Mouse (Mus musculus): ENCODE results near the gene Ofd1. TPM values are rescaled to one million over a fixed set of nuclear protein-coding genes. Genes with fewer than 3 reads are reported as not detected.
A peak's percentile ranks its signal among the peaks of the same experiment; 100 is the strongest.

The Ofd1 gene
- polyA plus RNA-seq, 1 experiment from 2014 or later: 9.5 TPM

DNA sequence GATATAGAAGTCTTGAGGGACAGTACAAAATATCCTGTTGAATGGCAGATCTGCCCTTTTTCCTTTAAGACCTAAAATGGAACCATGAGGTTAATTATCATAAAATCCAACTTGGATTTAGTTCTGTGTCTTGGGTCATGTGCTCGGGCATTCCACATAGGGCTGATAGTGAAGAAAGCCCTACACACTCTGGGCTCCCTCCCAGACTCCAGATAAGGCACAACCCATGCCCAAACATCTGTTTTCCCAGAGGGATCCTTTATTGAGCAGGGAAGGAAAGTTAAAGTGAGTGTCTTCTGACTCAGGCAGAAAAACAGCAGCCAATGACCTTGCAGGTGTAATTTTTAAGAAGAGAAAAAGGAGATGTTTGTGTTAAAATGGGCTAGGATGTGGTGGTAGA is 85.6 kb downstream of the Ofd1 start:
- Histone ChIP-seq H3K27ac (no peak overlapping the region), H3K4me1 (no peaks in the 10 kb centered on the region; the same call in 1 of the 2 replicates), H3K27me3 (replicated peaks) (no peaks in the 10 kb centered on the region), H3K9ac (no peak overlapping the region), H3K4me3 (no peak overlapping the region), H3K9me3 (no peaks in the 10 kb centered on the region), H3K4me2 (replicated peaks) (no peak overlapping the region), H3K36me3 (no peaks in the 10 kb centered on the region; the same call in 1 of the 2 replicates)
- ATAC-seq (ENCODE audit: low FRiP score, low read depth): no peak
- 84% methylated on average over 1 of the region's 1 CpGs for WGBS

GRCm38 (mm10) chrX:166353412-166353811 is 87.1 kb downstream of the Ofd1 start:
- 79% methylated on average over 2 of the region's 2 CpGs for WGBS
- ATAC-seq (ENCODE audit: low FRiP score, low read depth): no peak
- Histone ChIP-seq H3K4me1 (no peaks in the 10 kb centered on the region; the same call in 1 of the 2 replicates), H3K27ac (no peak overlapping the region), H3K36me3 (no peaks in the 10 kb centered on the region), H3K4me2 (replicated peaks) (no peak overlapping the region), H3K9ac (no peak overlapping the region), H3K4me3 (no peak overlapping the region), H3K27me3 (replicated peaks) (no peaks in the 10 kb centered on the region), H3K9me3 (no peaks in the 10 kb centered on the region)

DNA sequence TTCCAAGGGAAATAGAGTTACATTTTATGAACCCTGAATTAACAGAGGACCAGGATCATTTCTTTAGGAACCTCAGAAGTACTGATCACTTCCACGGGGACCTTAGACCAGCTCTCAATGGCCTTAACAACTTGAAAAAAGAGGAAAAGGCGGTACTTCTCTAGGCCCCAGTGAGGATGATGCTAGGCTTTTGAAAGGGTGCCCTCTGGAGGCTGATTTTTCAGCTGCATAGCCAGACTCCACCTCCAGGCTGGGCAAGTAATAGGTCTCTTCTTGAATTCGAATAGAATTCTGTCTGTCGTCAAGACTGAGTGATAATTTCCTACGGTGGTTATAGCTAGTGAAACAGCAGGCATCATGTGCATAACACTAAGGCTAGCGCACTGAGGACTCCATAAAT is 88.7 kb downstream of the Ofd1 start:
- H3K4me1 ChIP-seq: no peaks in the 10 kb centered on the region; the same call in 1 of the 2 replicates
- H3K27ac ChIP-seq: no peak overlapping the region
- no peaks in the 10 kb centered on the region for H3K27me3 ChIP-seq (replicated peaks)
- H3K36me3 ChIP-seq: no peaks in the 10 kb centered on the region
- no peak overlapping the region for H3K4me2 ChIP-seq (replicated peaks)
- ATAC-seq (ENCODE audit: low FRiP score, low read depth): no peak
- H3K4me3 ChIP-seq: no peak overlapping the region
- 15% methylated on average over 6 of the region's 6 CpGs for WGBS
- H3K9ac ChIP-seq: no peak overlapping the region
- no peaks in the 10 kb centered on the region for H3K9me3 ChIP-seq

GRCm38 (mm10) chrX:166348634-166349033 is 91.9 kb downstream of the Ofd1 start:
- WGBS: 67% methylated on average over 4 of the region's 4 CpGs
- H3K4me3 ChIP-seq: no peak overlapping the region
- no peak overlapping the region for H3K9ac ChIP-seq
- ATAC-seq (ENCODE audit: low FRiP score, low read depth): no peak
- H3K27ac ChIP-seq: no peak overlapping the region
- H3K4me2 ChIP-seq (replicated peaks): peak overlapping the region; percentile 57
- no peaks in the 10 kb centered on the region for H3K9me3 ChIP-seq
- no peaks in the 10 kb centered on the region for H3K27me3 ChIP-seq (replicated peaks)
- no peaks in the 10 kb centered on the region; the same call in 1 of the 2 replicates for H3K4me1 ChIP-seq
- H3K36me3 ChIP-seq: no peaks in the 10 kb centered on the region

DNA sequence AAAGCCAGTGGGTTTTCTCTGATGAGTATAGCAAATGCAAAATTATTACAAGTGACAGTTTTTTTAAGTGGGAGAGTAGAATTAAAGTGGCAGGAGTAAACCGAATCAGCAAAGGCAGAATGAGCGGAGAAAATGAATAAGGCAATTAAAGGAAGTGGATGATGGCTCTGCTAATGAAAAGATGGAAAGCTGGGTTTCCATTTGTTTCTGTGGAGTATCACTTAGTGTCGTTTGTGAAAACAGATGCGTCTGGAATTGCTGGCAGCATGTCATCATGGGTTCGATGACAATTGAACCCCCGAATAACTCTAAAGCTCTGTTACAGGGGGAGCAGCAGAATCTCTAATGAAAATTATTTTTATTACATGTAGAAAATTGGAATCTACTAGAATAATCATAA is 92.4 kb downstream of the Ofd1 start:
- no peak for ATAC-seq (ENCODE audit: low FRiP score, low read depth)
- Histone ChIP-seq H3K9me3 (no peaks in the 10 kb centered on the region), H3K9ac (no peak overlapping the region), H3K27ac (no peak overlapping the region), H3K4me1 (no peaks in the 10 kb centered on the region; the same call in 1 of the 2 replicates), H3K36me3 (no peaks in the 10 kb centered on the region), H3K4me3 (peak overlapping the region; percentile 24; the same call in 1 of the 2 replicates), H3K4me2 (replicated peaks) (peak overlapping the region; percentile 57), H3K27me3 (replicated peaks) (no peaks in the 10 kb centered on the region)
- 60% methylated on average over 6 of the region's 6 CpGs for WGBS

- ATAC-seq (ENCODE audit: low FRiP score, low read depth): peak; percentile 95
- H3K4me2 ChIP-seq (replicated peaks): peak overlapping the region; percentile 57
- H3K9me3 ChIP-seq: no peaks in the 10 kb centered on the region
- no peaks in the 10 kb centered on the region for H3K36me3 ChIP-seq
- no peaks in the 10 kb centered on the region for H3K4me1 ChIP-seq
- peak overlapping the region; percentile 35 for H3K4me3 ChIP-seq
- peak overlapping the region; percentile 54 for H3K9ac ChIP-seq
- H3K27ac ChIP-seq: peak overlapping the region; percentile 81
- 19% methylated on average over 10 of the region's 10 CpGs for WGBS
- H3K27me3 ChIP-seq (replicated peaks): no peaks in the 10 kb centered on the region
Observed at GRCm38 (mm10) chrX:166344228-166345015, 96.1 kb downstream of the Ofd1 start.

GRCm38 (mm10) chrX:166341795-166342194 is 98.7 kb downstream of the Ofd1 start:
- Histone ChIP-seq H3K36me3 (no peaks in the 10 kb centered on the region), H3K9ac (no peak overlapping the region), H3K4me1 (no peaks in the 10 kb centered on the region), H3K27me3 (replicated peaks) (no peaks in the 10 kb centered on the region), H3K27ac (no peak overlapping the region), H3K9me3 (no peaks in the 10 kb centered on the region), H3K4me2 (replicated peaks) (no peak overlapping the region), H3K4me3 (no peak overlapping the region)
- no peak for ATAC-seq (ENCODE audit: low FRiP score, low read depth)
- 80% methylated on average over 6 of the region's 6 CpGs for whole genome bisulfite sequencing

Other genes with a start within 250 kb of the Ofd1 start
- gene Gpm6b, start 201.8 kb downstream of the Ofd1 start, polyA plus RNA-seq (2016; fragmentation: Nextera tagmentation; extraction: Ambion mirVana): 190 and 197 TPM in 2 replicates
- 55.8 and 62.9 TPM in 2 replicates for gene Trappc2, start 130 bp downstream of the Ofd1 start, polyA plus RNA-seq (2016; fragmentation: Nextera tagmentation; extraction: Ambion mirVana)
- gene Rab9, start 39.2 kb upstream of the Ofd1 start, polyA plus RNA-seq (2016; fragmentation: Nextera tagmentation; extraction: Ambion mirVana): 50.5 and 53.1 TPM in 2 replicates
- 11.5 and 12.1 TPM in 2 replicates for gene Tceanc, start 77.9 kb upstream of the Ofd1 start, polyA plus RNA-seq (2016; fragmentation: Nextera tagmentation; extraction: Ambion mirVana)
- 10.7 and 12.4 TPM in 2 replicates for gene Egfl6, start 145.0 kb upstream of the Ofd1 start, polyA plus RNA-seq (2016; fragmentation: Nextera tagmentation; extraction: Ambion mirVana)

Data from neural tube, embryonic 12.5 days (tissue).